Mouse (Mus musculus) kidney, postnatal 10 days (tissue): ENCODE measurements around the gene Zfp958.
"Not testable (repeated sequence)": the region's sequence is repeated elsewhere in the genome, so short reads cannot be mapped to it uniquely, and the experiment has no call there.

Experiments
- DNase-seq: peaks from one replicate; pipeline ENCODE4 v3.0.0; 2021; ENCODE audit warnings: mixed read lengths

Gene Zfp958

DNA sequence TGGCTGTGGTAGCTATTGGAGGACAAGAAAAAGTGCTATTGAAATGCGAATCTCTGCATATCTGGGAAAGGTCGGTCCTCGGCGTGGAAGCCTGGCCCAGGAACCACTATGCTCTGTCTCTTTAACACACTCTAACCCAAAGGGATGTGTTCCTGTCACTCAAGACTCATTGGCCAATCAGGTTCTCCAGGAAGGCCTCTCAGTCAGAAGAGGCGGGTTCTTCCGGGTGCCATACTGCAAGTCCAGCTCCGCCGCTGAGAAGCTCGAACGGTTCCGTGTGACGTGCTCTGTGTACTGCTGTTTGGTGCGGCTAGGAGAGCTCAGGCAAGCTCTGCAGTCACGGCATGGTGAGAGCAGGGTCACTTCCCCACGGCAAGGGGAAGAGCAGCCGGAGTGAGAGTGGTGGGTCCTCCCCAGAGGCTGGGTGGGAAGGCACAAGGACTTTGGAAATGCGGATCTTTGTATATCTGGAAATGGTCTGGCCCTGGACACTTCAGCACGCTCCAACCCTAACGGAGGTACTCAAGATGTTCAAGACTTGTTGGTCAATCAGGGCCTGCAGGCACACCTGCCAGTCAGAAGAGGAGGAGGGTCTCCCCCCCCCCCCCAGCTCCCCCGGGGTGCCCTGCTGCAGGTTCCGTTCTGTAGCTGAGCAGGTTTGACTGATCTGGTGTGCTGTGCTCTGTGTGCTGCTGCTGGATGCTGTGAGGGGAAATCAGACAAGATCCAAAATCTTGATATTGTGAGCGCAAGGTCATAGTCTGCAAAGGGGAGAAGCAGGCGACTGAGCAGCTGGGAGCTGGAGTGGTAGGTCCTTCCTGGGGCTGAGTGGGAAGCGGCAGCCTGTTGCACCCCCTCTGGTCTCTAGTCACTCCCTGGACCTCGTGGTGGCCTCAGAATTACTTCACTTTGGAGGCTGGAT is at the start of gene Zfp958:
Zfp958 (plus strand) TSS at position 236 of the 922 bp plus-strand sequence.
- DNase-seq = peak; percentile 96

DNA sequence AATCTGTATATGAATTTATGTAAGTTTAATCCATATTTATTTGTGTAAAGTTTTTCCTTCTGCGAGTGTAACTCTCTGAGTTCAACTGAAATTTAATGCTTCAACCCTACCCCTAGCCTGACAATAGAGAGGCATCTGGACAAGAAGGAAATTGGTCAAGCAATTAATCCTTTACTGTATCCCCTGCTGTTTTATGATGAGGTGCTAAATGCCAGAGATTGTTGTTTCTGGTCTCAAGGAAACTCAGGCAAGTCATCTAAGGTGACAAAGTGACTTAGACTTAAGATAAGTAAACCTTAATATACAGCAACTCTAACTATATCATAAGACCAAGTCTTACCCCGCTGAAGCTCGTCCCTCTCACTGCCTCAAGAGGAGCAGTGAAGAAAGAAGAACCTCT is 31.0 kb upstream of the Zfp958 start:
- DNase-seq = no peak

- no peak for DNase-seq
These were observed 30.2 kb upstream of the Zfp958 start for GRCm38 (mm10) chr8:4582754-4583178.

DNA sequence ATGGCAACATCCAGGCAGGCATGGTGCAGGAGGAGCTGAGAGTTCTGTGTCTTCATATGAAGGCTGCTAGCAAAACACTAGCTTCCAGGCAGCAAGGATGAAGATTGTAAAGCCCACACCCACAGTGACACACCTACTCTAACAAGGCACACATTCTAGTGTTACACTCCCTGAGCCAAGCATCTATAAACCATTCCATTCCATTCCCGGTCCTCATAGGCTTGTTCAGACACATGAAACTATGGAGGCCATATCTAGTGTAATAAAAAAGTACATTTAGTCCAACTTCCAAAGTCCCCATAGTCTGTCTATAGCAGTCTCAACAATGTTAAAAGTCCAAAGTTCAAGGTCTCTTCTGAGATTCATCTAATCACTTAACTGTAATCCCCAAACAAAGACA is 28.3 kb upstream of the Zfp958 start:
- DNase-seq = no peak

GRCm38 (mm10) chr8:4586356-4586755 is 26.6 kb upstream of the Zfp958 start:
- DNase-seq = no peak

- DNase-seq = peak; percentile 35
These were observed 24.6 kb upstream of the Zfp958 start for GRCm38 (mm10) chr8:4588165-4589000.

DNA sequence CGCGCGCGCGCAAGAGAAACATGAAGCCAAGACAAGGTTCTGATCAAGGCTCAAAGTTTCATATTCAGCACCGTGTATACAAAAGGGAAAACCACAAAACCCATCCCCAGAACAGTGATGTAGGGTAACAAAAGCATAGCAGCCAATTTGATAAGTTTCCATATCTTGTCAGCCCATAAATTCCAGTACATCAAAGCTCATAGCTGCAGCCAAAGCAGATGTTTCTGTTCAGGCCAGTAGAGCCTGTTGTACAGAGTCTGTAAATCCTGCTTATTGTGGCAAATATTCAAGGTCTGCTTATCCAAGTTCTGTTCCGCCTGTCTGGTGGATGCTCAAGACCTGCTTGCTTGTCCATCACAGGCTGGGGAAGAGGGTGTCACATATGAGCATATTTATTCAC is 4.1 kb upstream of the Zfp958 start:
- DNase-seq = no peak

- not testable (repeated sequence) for DNase-seq
These were observed 1.3 kb upstream of the Zfp958 start for GRCm38 (mm10) chr8:4611626-4612175.

DNA sequence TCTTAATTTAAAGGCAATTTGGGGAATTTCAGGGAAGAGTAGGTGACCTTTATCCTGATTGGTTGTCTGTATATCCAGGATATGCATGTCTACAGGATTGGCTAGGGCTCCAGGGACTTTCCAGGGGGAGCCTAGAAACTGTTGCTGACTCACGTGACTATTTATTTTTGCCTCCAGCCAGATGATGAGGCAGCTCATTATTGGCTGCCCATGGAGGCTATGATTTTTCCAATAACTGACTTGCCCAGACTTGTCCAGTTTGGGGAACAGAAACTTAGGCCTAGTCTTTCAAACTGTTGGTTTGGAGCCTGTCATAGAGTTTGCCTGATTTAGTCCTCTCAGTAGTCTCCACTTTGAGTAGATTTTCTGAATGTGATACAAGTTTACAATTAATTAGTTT is 14.4 kb downstream of the Zfp958 start:
- no peak for DNase-seq

DNA sequence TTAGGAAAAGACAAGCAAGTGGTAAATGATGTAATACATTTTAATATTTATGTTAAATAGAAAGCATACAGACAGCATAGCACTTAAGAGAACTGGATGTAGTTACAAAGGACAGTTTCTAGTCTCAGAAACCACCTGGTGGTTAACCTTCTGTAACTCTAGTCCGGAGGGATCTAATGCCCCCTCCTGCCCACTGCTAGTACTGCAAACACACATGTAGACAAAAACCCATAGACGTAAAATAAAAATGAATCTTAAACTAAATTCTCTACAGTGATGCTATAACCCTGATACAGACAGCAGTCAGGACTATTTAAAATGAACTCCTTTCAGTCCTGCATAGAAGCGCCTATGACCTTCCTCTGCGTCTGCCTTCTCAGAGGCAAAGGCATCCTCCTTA is 24.1 kb downstream of the Zfp958 start:
- no peak for DNase-seq

- not testable (repeated sequence) for DNase-seq
These were observed 30.0 kb downstream of the Zfp958 start for GRCm38 (mm10) chr8:4642974-4643373.

DNA sequence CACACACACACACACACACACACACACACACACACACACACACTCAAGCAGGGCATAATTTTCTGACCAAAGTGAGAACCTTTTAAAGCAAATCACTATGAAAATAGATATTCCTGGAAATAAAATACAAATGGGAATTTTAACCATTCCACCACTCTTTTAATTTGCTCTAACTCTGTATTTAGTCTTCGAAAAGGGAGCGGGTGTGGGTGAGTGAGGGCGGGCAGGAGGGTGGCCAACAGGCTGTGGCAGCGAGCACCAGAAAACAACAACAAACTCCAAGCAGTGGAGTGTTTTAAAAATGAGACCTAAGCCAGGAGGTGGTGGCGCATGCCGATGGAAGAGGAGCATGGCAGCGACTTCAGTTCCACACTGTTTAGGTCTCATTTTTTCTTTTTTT is 43.6 kb downstream of the Zfp958 start:
- peak; percentile 60 for DNase-seq

DNA sequence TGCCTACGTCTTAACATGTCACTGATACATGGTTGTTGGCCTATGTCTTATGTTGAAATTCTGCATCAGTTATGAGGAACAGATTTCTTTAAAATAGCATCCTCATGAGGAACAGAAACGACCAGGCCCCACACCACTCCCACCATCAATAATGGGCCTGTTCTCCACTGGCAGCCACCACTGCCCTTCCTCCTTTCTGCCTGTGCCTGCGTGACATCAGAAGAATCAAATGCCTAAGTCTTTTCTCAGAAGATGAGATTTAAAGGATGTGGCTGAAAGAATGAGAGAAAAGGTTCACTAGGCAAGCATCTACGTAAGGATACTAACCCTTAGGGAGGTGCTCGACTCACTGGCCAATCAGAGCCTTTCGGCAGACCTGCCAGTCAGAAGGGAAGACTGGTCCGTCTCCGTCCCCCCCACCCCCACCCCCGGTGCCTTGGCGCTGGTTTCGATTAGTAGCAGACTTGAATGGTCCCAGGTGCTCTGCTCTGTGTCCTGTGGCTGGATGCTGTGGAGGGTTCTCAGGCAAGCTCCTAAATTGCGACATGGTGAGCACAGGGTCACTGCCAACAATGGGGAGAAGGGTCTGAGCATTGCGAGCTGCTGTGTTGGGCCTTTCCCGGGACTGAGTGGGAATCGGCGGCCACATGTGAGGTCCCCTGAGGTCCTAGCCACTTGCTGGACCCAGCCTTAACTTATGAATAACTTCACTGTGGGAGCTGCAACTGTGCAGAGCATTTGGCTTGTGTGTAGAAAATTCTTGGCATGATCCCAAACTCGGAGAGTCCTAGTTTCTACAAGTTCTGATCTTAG is 62.4 kb downstream of the Zfp958 start:
- DNase-seq = no peak

- DNase-seq = no peak
These were observed 63.6 kb downstream of the Zfp958 start for GRCm38 (mm10) chr8:4676586-4676985.

DNA sequence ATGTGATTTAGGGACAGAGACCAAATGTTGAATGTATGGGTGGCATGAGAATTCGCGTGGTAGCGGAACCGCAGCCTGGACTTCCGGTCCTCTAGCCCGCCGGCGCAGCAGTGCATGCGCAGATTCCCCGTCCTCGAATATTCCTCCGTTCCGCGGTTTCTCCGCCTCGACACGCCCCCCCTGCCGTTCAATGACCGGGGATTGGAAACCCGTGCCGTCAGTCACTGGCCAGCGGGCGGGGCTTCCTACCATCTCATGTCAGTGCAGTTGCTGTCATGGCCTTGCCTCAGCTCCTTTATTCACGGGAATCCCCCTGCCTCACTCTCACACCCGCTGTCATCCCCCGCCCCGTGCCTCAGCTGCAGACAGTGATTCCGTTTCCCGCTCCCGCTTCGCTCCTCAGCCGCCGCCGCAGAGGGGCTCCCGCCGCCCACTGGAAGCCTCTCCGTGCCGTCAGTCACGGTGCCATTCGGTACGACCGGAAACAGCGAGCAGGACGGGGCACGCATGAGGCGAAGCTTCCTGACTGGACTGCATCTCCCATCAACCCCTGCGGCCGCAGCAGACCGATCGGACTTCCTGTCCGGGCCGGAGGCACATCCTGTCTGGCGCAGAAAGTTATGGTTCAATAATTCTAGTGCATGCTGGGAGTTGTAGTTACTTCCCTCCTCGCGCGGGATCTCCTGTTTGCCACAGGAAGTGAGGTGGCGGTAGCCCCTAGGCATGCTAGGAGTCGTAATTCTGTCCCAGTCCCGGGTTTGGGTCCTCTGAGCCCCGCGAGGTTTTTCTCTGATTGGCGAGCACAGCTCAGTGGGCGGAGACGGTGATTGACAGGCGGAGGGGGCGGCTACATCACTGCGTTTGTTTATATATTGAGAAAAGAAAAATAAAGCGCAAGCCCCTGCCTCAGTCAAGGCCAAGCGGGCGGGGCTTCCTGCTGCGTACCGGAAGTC is 64.6 kb downstream of the Zfp958 start:
- peak; percentile 99 for DNase-seq

- peak; percentile 95 for DNase-seq
These were observed 65.4 kb downstream of the Zfp958 start for GRCm38 (mm10) chr8:4678218-4678907.

- peak; percentile 25 for DNase-seq
These were observed 66.1 kb downstream of the Zfp958 start for GRCm38 (mm10) chr8:4678908-4679545.

GRCm38 (mm10) chr8:4679796-4680195 is 66.8 kb downstream of the Zfp958 start:
- no peak for DNase-seq
